Mouse (Mus musculus) myocyte (in vitro differentiated cells): ENCODE data around the gene E2f3.

Experiments
- CEBPB ChIP-seq: IDR thresholded peaks from 2 replicates; pipeline ENCODE4 v1.6.1; 2011; ENCODE audit warnings: mild to moderate bottlenecking, moderate library complexity; ENCODE audit not compliant: poor library complexity, insufficient read depth, severe bottlenecking
- E2F4 ChIP-seq: IDR thresholded peaks from one replicate; pipeline ENCODE4 v1.6.1; 2011; ENCODE audit warnings: mild to moderate bottlenecking, control low read depth, moderate library complexity; ENCODE audit not compliant: insufficient read depth
- MAX ChIP-seq: IDR thresholded peaks from one replicate; pipeline ENCODE4 v1.6.1; 2011; ENCODE audit warnings: low read depth, mild to moderate bottlenecking, control low read depth
- MYOD1 ChIP-seq, 3 experiments: IDR thresholded peaks; one replicate each; pipeline ENCODE4 v1.6.1; 2011; ENCODE audit warnings: control low read depth in 2 of 3, low read depth in 2 of 3, mild to moderate bottlenecking in 2 of 3, moderate library complexity in 1 of 3; ENCODE audit not compliant: insufficient read length in 2 of 3, control insufficient read depth in 1 of 3
- MYOG ChIP-seq, 3 experiments: IDR thresholded peaks; one replicate each; pipeline ENCODE4 v1.6.1; 2011; ENCODE audit warnings: control low read depth in 2 of 3, low read depth in 2 of 3, mild to moderate bottlenecking in 2 of 3; ENCODE audit not compliant: insufficient read length in 2 of 3, control insufficient read depth in 1 of 3, insufficient read depth in 1 of 3
- POLR2A ChIP-seq: IDR thresholded peaks from one replicate; pipeline ENCODE4 v1.6.1; 2011; ENCODE audit warnings: low read depth, mild to moderate bottlenecking, control low read depth, moderate library complexity; ENCODE audit not compliant: insufficient read length
- POLR2AphosphoS2 ChIP-seq: IDR thresholded peaks from one replicate; pipeline ENCODE4 v1.6.1; 2011; ENCODE audit warnings: low read depth, control low read depth; ENCODE audit not compliant: insufficient read length
- REST ChIP-seq: IDR thresholded peaks from one replicate; pipeline ENCODE4 v1.6.1; 2011; ENCODE audit warnings: mild to moderate bottlenecking, control low read depth, moderate library complexity; ENCODE audit not compliant: insufficient read depth, insufficient read length
- TCF12 ChIP-seq: IDR thresholded peaks from one replicate; pipeline ENCODE4 v1.6.1; 2011; ENCODE audit warnings: mild to moderate bottlenecking, control low read depth; ENCODE audit not compliant: poor library complexity, insufficient read depth, severe bottlenecking
- USF1 ChIP-seq: IDR thresholded peaks from one replicate; pipeline ENCODE4 v1.6.1; 2011; ENCODE audit warnings: low read depth, mild to moderate bottlenecking, control low read depth, moderate library complexity

- TF ChIP-seq POLR2AphosphoS2 = no peak
- TF ChIP-seq POLR2A = no peak
- no peak for TF ChIP-seq CEBPB
- no peak for TF ChIP-seq TCF12
- TF ChIP-seq MAX = no peak
- no peak for TF ChIP-seq E2F4
- no peak for TF ChIP-seq MYOG (IDR thresholded peaks at IDR 0.05; ENCODE audit: control insufficient read depth in 1 of 3, insufficient read depth in 1 of 3, insufficient read length in 2 of 3, low read depth in 2 of 3)
- no peak for TF ChIP-seq REST
- no peak for TF ChIP-seq USF1
- TF ChIP-seq MYOD1 (IDR thresholded peaks at IDR 0.05; ENCODE audit: control insufficient read depth in 1 of 3, insufficient read length in 2 of 3, low read depth in 2 of 3) = no peak
These were observed 32.3 kb downstream of the E2f3 start for GRCm38 (mm10) chr13:29953417-29954045.
